Mouse (Mus musculus): ENCODE data around the gene Rnase11.
"Not testable (repeated sequence)": the region's sequence is repeated elsewhere in the genome, so short reads cannot be mapped to it uniquely, and the experiment has no call there.

Gene Rnase11

GRCm38 (mm10) chr14:51081035-51081434 is 31.1 kb upstream of the Rnase11 start:
- DNase-seq (ENCODE audit: low spot score) = no peak

DNA sequence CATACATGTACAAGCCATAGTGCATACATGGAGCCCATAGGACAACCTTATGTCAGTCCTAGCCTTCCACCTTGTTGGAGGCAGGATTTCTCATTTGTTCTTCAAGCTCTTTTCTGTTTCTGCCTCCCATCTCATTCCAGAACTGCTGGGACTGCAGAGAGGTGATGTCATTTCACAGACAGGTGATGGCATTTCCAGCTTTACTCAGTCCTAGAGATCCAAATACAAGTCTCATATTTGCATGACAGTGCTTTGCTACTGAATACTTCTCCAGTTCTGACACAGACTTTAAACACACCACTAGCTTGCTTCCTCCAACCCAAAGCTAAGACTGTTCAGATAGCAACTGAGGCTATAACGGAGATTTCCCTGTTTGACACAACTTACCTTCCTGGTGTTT is 29.2 kb upstream of the Rnase11 start:
- DNase-seq (ENCODE audit: low spot score) = no peak

GRCm38 (mm10) chr14:51074335-51074734 is 24.4 kb upstream of the Rnase11 start, which contains the start of gene Olfr750:
Olfr750 (minus strand) TSS chr14:51074435.
- no peak for DNase-seq (ENCODE audit: low spot score)

DNA sequence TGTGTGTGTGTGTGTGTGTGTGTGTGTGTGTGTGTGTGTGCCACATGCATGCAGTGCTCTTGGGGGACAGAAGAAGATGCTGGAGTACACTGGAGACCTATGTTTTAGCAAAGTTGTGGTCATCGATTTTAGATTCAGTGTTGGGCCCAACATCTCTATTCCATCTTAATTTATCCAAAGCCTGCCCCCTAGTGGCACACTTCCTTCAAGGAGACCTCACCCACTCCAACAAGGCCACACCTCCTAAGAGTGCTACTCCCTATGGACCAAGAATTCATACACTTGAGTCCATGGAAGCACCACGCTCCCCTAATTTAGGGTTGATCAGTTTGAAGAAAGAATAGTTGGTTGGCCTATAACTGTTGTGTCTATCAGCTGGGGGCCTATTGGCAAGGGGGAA is 19.7 kb upstream of the Rnase11 start:
- no peak for DNase-seq (ENCODE audit: low spot score)

- DNase-seq (ENCODE audit: low spot score) = no peak
Measured at GRCm38 (mm10) chr14:51068956-51069355, 19.0 kb upstream of the Rnase11 start.

- no peak for DNase-seq (ENCODE audit: low spot score)
Measured at GRCm38 (mm10) chr14:51060761-51061160, 10.8 kb upstream of the Rnase11 start.

DNA sequence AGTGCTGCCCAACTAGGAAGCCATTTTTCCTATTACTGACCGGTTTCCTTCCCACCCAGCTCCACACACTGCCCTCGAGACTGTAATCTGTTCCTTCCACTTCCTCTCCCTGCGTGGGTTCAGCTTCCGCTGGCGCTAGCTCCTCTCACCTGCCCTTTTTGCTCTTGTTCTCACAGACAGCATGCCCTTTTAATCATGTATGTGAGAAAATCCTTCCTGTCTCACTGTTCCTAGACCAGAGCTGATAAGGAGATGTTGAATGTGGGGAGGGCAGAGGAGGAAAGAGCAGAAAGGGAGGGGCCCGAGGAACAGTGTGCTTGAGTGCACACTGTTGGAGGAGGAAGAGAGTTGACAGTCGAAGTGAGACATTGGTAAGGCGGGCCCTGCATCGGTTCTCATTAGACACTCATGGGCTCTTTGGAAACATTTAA is 7.5 kb upstream of the Rnase11 start, which contains the start of gene Rnase12:
TSS of gene Rnase12 (minus strand) at position 261 of the 431 bp plus-strand sequence.
- DNase-seq (ENCODE audit: low spot score) = no peak

GRCm38 (mm10) chr14:51054243-51055237 is 4.6 kb upstream of the Rnase11 start:
- DNase-seq (ENCODE audit: low spot score) = peak; percentile 70

GRCm38 (mm10) chr14:51053176-51053575 is 3.2 kb upstream of the Rnase11 start:
- no peak for DNase-seq (ENCODE audit: low spot score)

- DNase-seq (ENCODE audit: low spot score) = no peak
Measured at GRCm38 (mm10) chr14:51051941-51052340, 2.0 kb upstream of the Rnase11 start.

- DNase-seq (ENCODE audit: low spot score) = no peak
Measured at GRCm38 (mm10) chr14:51047846-51048245, 2.1 kb downstream of the Rnase11 start.

DNA sequence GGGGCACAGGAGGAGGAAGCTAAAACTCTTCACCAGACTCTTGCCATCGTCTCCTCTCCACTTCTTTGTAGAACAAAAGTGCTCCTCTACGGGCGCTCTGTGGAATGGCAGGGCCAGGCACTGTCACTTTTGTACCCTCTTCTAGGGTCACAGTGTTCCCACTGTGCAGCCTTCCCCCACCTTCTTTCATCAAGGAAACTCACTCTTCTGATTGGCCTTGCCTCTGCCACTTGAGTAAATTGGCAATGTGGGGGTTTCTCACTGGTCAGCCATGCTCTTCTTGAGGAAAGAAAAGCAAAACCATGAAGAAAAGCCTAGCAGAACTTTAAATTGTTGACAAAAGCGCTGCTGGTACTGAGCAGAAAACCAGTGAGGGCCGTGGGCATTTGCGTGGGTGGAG is 8.2 kb downstream of the Rnase11 start, which contains the start of gene Rnase9:
TSS of gene Rnase9 (minus strand) at position 101 of the 400 bp plus-strand sequence.
- DNase-seq (ENCODE audit: low spot score) = no peak

- no peak for DNase-seq (ENCODE audit: low spot score)
Measured at GRCm38 (mm10) chr14:51036214-51036613, 13.7 kb downstream of the Rnase11 start.

DNA sequence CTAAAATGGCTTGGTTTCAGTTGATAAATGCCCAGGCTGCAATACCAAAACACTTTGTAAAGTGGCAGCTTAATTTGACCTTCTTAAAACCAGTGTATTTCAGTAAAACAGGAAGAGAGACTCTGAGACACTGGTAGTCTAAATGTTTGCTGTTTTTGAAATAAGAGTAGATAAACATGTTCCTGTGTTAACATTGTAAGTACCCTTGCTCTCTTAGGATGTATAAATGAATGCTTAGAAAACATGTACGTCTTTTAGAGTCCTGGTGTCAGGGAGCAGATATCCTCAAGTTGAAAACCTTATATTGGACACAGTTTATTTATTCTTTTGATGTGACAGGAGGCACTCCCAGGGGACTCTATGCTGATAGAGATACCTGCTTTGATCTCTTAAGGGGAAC is 14.8 kb downstream of the Rnase11 start:
- DNase-seq (ENCODE audit: low spot score) = no peak

GRCm38 (mm10) chr14:51027387-51028155 is 22.4 kb downstream of the Rnase11 start:
- no peak for DNase-seq (ENCODE audit: low spot score)

DNA sequence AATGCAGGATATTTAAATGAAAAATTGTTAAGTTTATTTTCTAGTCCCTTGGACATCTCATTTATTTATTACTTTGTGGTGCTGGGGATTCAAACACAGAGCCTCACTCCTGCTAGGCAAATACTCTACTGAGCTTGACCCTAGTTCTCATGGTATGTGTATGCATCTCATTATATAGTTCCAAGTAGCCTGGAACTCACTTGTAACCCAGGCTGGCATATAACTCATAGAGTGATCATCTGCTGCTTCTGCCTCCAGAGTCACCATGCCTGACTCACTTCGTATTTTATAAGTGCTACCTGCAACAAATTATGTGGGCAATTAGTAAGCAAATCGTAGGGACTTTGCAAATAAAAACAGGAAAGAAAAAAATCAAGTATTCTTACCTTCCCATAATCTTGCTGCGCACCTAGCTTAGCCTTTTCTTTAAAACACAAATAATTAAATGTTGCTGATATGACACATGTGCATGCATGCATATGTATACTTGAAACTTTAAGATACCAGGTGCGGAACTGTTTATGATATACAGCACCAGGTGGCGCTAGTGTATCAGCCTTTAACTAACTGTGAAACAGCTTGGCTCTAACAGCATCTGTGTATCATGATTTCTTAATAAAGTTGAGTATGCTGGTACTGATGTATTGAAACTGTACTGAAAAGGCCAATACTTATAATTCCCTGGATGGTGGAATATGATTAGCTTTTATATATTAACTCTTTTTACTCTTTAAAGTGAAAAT is 23.4 kb downstream of the Rnase11 start:
- DNase-seq (ENCODE audit: low spot score) = no peak

- no peak for DNase-seq (ENCODE audit: low spot score)
Measured at GRCm38 (mm10) chr14:51024820-51025219, 25.1 kb downstream of the Rnase11 start.

DNA sequence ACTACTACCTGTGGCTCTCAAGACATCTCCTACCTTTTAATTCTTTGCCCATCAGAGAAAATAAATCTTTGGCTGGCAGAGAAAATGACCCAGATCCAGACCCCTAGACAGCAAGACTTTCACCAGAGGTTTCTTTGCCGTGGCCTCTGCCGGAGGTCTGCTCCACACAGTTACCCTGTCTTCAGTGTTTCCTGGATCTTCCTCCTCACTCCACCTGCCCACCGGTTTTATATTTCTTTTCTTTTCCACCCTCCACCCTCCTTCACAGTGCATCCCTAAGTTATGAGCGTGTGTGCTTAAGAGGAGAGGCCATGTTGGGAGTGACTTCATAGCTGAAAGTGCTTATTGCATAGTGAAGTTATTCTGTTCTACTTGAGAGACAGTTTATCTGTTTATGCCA is 26.5 kb downstream of the Rnase11 start:
- DNase-seq (ENCODE audit: low spot score) = no peak

- no peak for DNase-seq (ENCODE audit: low spot score)
Measured at GRCm38 (mm10) chr14:51017256-51017655, 32.7 kb downstream of the Rnase11 start.

GRCm38 (mm10) chr14:51015780-51016179 is 34.2 kb downstream of the Rnase11 start:
- no peak for DNase-seq (ENCODE audit: low spot score)

DNA sequence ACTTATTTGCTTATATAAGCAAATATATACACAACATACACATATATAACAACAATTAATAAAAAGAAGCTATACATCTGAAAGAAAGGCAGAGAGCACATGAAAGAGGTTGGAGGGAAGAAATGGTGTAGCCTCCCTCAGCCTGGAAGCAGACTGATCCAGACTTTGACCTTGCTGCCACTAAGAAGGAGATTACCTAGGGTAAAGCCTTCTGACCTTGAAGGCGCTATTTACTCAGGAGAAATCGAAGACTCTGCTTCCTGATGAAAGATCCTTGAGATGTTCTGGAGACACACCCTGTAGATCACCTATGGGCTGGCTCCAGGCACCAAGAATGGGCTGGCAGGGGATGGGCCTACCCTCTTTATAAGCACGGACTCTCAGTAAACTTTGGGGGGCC is 35.2 kb downstream of the Rnase11 start:
- DNase-seq (ENCODE audit: low spot score) = not testable (repeated sequence)

GRCm38 (mm10) chr14:51009572-51009971 is 40.4 kb downstream of the Rnase11 start:
- no peak for DNase-seq (ENCODE audit: low spot score)

Data from testis, postnatal 14 days (tissue).